Mouse (Mus musculus) liver, embryonic 14.5 days (tissue): ENCODE results near the gene Rem2. TPM values are rescaled to one million over a fixed set of nuclear protein-coding genes. Genes with fewer than 3 reads are reported as not detected.

ENCODE experiments used
- ATAC-seq: fragments of 200-750 bp; cut with Nextera tagmentation; 2 replicates; pipeline ENCODE4 v1.8.0; 2017; ENCODE audit warnings: moderate number of reproducible peaks, mild to moderate bottlenecking, moderate library complexity; ENCODE audit not compliant: insufficient read depth
- DNase-seq, 3 experiments: peaks; one replicate each; pipeline ENCODE4 v3.0.0-alpha.2; 2012 to 2013; ENCODE audit warnings: low read depth in 3 of 3, low spot score in 3 of 3
- H3K27ac ChIP-seq: fragments of 300-500 bp; sonication (generic); 2 replicates; pipeline ENCODE4 v1.5.1; 2014; ENCODE audit warnings: moderate library complexity, mild to moderate bottlenecking, control low read depth, inconsistent platforms
- H3K27me3 ChIP-seq: fragments of 300-500 bp; sonication (generic); 2 replicates; pipeline ENCODE4 v1.6.1; 2014; ENCODE audit warnings: mild to moderate bottlenecking, low read length, moderate library complexity; ENCODE audit not compliant: control insufficient read depth, insufficient read depth
- H3K36me3 ChIP-seq: fragments of 300-500 bp; sonication (generic); replicated peaks from 2 replicates; pipeline ENCODE4 v1.6.1; 2014; ENCODE audit warnings: low read depth; ENCODE audit not compliant: control insufficient read depth, insufficient read depth
- H3K4me1 ChIP-seq, 2 experiments: fragments of 200-500 bp in 1 of 2; fragments of 300-500 bp in 1 of 2; sonication (generic) in 1 of 2; replicated peaks; 2 replicates each; pipeline ENCODE4 v1.6.1; 2012 to 2014; ENCODE audit warnings: antibody characterized with exemption in 1 of 2, inconsistent platforms in 1 of 2, low read length in 1 of 2; ENCODE audit not compliant: control insufficient read depth in 2 of 2, insufficient read depth in 2 of 2
- H3K4me2 ChIP-seq: fragments of 300-500 bp; sonication (generic); 2 replicates; pipeline ENCODE4 v1.6.1; 2014; ENCODE audit warnings: low read depth, mild to moderate bottlenecking, control low read depth, moderate library complexity
- H3K4me3 ChIP-seq, 2 experiments: fragments of 200-500 bp in 1 of 2; fragments of 300-500 bp in 1 of 2; sonication (generic) in 1 of 2; 2 replicates each; pipeline ENCODE4 v1.5.1; 2012 to 2014; ENCODE audit warnings: low read depth in 2 of 2, low read length in 2 of 2, mild to moderate bottlenecking in 2 of 2, control low read depth in 1 of 2, inconsistent platforms in 1 of 2, moderate library complexity in 1 of 2; ENCODE audit not compliant: insufficient read depth in 1 of 2
- H3K9ac ChIP-seq: fragments of 300-500 bp; sonication (generic); replicated peaks from 2 replicates; pipeline ENCODE4 v1.6.1; 2014; ENCODE audit warnings: mild to moderate bottlenecking, control low read depth, moderate library complexity
- H3K9me3 ChIP-seq: fragments of 300-500 bp; sonication (generic); 2 replicates; pipeline ENCODE4 v1.6.1; 2016; ENCODE audit warnings: low read length, mixed read lengths; ENCODE audit not compliant: control insufficient read depth
- CTCF ChIP-seq: IDR thresholded peaks from 2 replicates; pipeline ENCODE4 v1.5.1; 2016; ENCODE audit warnings: antibody characterized with exemption, low read depth, control low read depth
- EP300 ChIP-seq: IDR thresholded peaks from 2 replicates; pipeline ENCODE4 v1.6.1; 2016; ENCODE audit warnings: antibody characterized with exemption, low read depth
- WGBS: fragments of 180-500 bp; shearing (Covaris S2); extraction: QIAGEN DNeasy Blood & Tissue Kit; methylation state at CpG from one replicate; pipeline ENCODE4 v1.1.7; 2014; ENCODE audit not compliant: insufficient replicate concordance; 5-methylcytosine and 5-hydroxymethylcytosine counted together
- polyA plus RNA-seq, 2 experiments: library from polyadenylated mRNA; depleted of rRNA in 1 of 2; stranded (reverse) in 1 of 2; unstranded in 1 of 2; fragments of >200 nt; fragmentation: Nextera tagmentation in 1 of 2; extraction: Ambion mirVana in 1 of 2; gene quantifications; 2 replicates each; pipeline versions ENCODE4 v1.2.1 to v1.2.3; 2012 to 2014

Rem2 gene
- polyA plus RNA-seq (2012; rRNA removed) (0.09 and 0.12 TPM in 2 replicates), polyA plus RNA-seq (2014; fragmentation: Nextera tagmentation; extraction: Ambion mirVana) (0.05 TPM in 1 of 2 replicates, not detected in the other)

GRCm38 (mm10) chr14:54475941-54476844 is at the start of gene Rem2:
TSS of gene Rem2 (plus strand) at chr14:54476100.
- peak within 1 kb of the TSS; percentile 52 for H3K4me2 ChIP-seq
- H3K4me3 ChIP-seq = peak within 1 kb of the TSS; percentile 16 to 31; a peak in 3 of 4 replicates
- peaks cover 52% of the 10 kb centered on the region for H3K27me3 ChIP-seq
- TF ChIP-seq CTCF (no peak), EP300 (no peak)
- H3K9me3 ChIP-seq = no peaks in the 10 kb centered on the region
- WGBS = 4% methylated on average over 23 of the region's 23 CpGs
- no peak for DNase-seq
- H3K4me1 ChIP-seq = peaks cover 0 to 3% of the 10 kb centered on the region in 2 experiments; a peak in 2 of 4 replicates
- no peak within 1 kb of the TSS for H3K9ac ChIP-seq
- no peak within 1 kb of the TSS for H3K27ac ChIP-seq
- no peaks in the 10 kb centered on the region for H3K36me3 ChIP-seq
- no peak for ATAC-seq

- ATAC-seq = peak; percentile 72
- H3K4me1 ChIP-seq = peaks cover 27 to 48% of the 10 kb centered on the region in 2 experiments
Measured at GRCm38 (mm10) chr14:54426689-54427398, 49.1 kb upstream of the Rem2 start, which contains the start of gene Mrpl52. TSS of gene Mrpl52 (plus strand) at chr14:54426909.

GRCm38 (mm10) chr14:54427696-54428095 is 48.2 kb upstream of the Rem2 start:
- DNase-seq = no peak
- Histone ChIP-seq H3K4me2 (peak overlapping the region; percentile 86), H3K9ac (no peak overlapping the region; the same call in 1 of the 2 replicates), H3K4me1 (peaks cover 27 to 48% of the 10 kb centered on the region in 2 experiments), H3K9me3 (no peaks in the 10 kb centered on the region), H3K27me3 (peaks cover 24% of the 10 kb centered on the region), H3K36me3 (no peaks in the 10 kb centered on the region; the same call in 1 of the 2 replicates), H3K4me3 (peak overlapping the region in 1 of 2 experiments; percentile 86; a peak in 2 of 4 replicates), H3K27ac (no peak overlapping the region)
- no peak for ATAC-seq
- TF ChIP-seq CTCF (no peak), EP300 (no peak)
- 79% methylated on average over 7 of the region's 7 CpGs for WGBS

More at GRCm38 (mm10) chr14:54426689-54427398, 49.1 kb upstream of the Rem2 start, which contains the start of gene Mrpl52:
- Histone ChIP-seq H3K9me3 (no peaks in the 10 kb centered on the region), H3K4me2 (peak within 1 kb of the TSS; percentile 86), H3K9ac (peak within 1 kb of the TSS; percentile 63), H3K27me3 (peaks cover 15% of the 10 kb centered on the region), H3K27ac (peak within 1 kb of the TSS; percentile 66), H3K4me3 (peak within 1 kb of the TSS; percentile 86 to 94), H3K36me3 (no peaks in the 10 kb centered on the region; the same call in 1 of the 2 replicates)
- DNase-seq = peak; percentile 82 to 87 (median 83)
- under 1% methylated on average over 48 of the region's 48 CpGs for WGBS
- TF ChIP-seq EP300 = peak; percentile 66
- TF ChIP-seq CTCF = no peak

- no peak overlapping the region for H3K27ac ChIP-seq
Measured at GRCm38 (mm10) chr14:54428421-54428820, 47.5 kb upstream of the Rem2 start.

More at GRCm38 (mm10) chr14:54428421-54428820, 47.5 kb upstream of the Rem2 start:
- H3K4me3 ChIP-seq = no peak overlapping the region
- no peaks in the 10 kb centered on the region for H3K9me3 ChIP-seq
- DNase-seq (no peak), ATAC-seq (no peak)
- peaks cover 27 to 48% of the 10 kb centered on the region in 2 experiments for H3K4me1 ChIP-seq
- H3K4me2 ChIP-seq = peak overlapping the region; percentile 86; the same call in 1 of the 2 replicates
- no peak overlapping the region for H3K9ac ChIP-seq
- WGBS = 86% methylated on average over 5 of the region's 5 CpGs
- peaks cover 31% of the 10 kb centered on the region for H3K27me3 ChIP-seq
- H3K36me3 ChIP-seq = no peaks in the 10 kb centered on the region; the same call in 1 of the 2 replicates
- no peak for TF ChIP-seq CTCF
- TF ChIP-seq EP300 = no peak
